Mouse (Mus musculus): ENCODE measurements around the gene Myo6.

Gene Myo6

GRCm38 (mm10) chr9:80241719-80242118 is 76.9 kb downstream of the Myo6 start:
- DNase-seq = peak in 1 of 2 experiments; percentile 16

GRCm38 (mm10) chr9:80252146-80252545 is 87.3 kb downstream of the Myo6 start:
- DNase-seq = no peak

GRCm38 (mm10) chr9:80253241-80253640 is 88.4 kb downstream of the Myo6 start:
- DNase-seq = no peak

GRCm38 (mm10) chr9:80256561-80256960 is 91.7 kb downstream of the Myo6 start:
- DNase-seq = no peak

- DNase-seq = no peak
Observed at GRCm38 (mm10) chr9:80258396-80258795, 93.6 kb downstream of the Myo6 start.

GRCm38 (mm10) chr9:80260905-80261304 is 96.1 kb downstream of the Myo6 start:
- DNase-seq = no peak

- no peak for DNase-seq
Observed at GRCm38 (mm10) chr9:80262367-80263026, 97.7 kb downstream of the Myo6 start.

GRCm38 (mm10) chr9:80266086-80266485 is 101.3 kb downstream of the Myo6 start:
- DNase-seq = no peak

GRCm38 (mm10) chr9:80266507-80266906 is 101.7 kb downstream of the Myo6 start:
- no peak for DNase-seq

GRCm38 (mm10) chr9:80269596-80269995 is 104.8 kb downstream of the Myo6 start:
- no peak for DNase-seq

GRCm38 (mm10) chr9:80272951-80273350 is 108.1 kb downstream of the Myo6 start:
- no peak for DNase-seq

- no peak for DNase-seq
Observed at GRCm38 (mm10) chr9:80275053-80275771, 110.4 kb downstream of the Myo6 start.

- no peak for DNase-seq
Observed at GRCm38 (mm10) chr9:80275772-80276134, 110.9 kb downstream of the Myo6 start.

GRCm38 (mm10) chr9:80277157-80277556 is 112.3 kb downstream of the Myo6 start:
- peak; percentile 25 to 41 for DNase-seq

- DNase-seq = no peak
Observed at GRCm38 (mm10) chr9:80277770-80278169, 112.9 kb downstream of the Myo6 start.

GRCm38 (mm10) chr9:80280724-80281123 is 115.9 kb downstream of the Myo6 start:
- DNase-seq = no peak

GRCm38 (mm10) chr9:80282426-80282825 is 117.6 kb downstream of the Myo6 start:
- no peak for DNase-seq

- DNase-seq = no peak
Observed at GRCm38 (mm10) chr9:80284539-80285174, 119.8 kb downstream of the Myo6 start.

GRCm38 (mm10) chr9:80286845-80287244 is 122.0 kb downstream of the Myo6 start:
- no peak for DNase-seq

- DNase-seq = no peak
Observed at GRCm38 (mm10) chr9:80293056-80293584, 128.3 kb downstream of the Myo6 start.

GRCm38 (mm10) chr9:80296086-80296485 is 131.3 kb downstream of the Myo6 start:
- no peak for DNase-seq

- DNase-seq = no peak
Observed at GRCm38 (mm10) chr9:80299031-80299430, 134.2 kb downstream of the Myo6 start.

- peak in 1 of 2 experiments; percentile 20 for DNase-seq
Observed at GRCm38 (mm10) chr9:80303518-80303917, 138.7 kb downstream of the Myo6 start.

- DNase-seq = no peak
Observed at GRCm38 (mm10) chr9:80306390-80306789, 141.6 kb downstream of the Myo6 start.
